Mouse (Mus musculus): ENCODE results near the gene Camsap2.

- TF ChIP-seq USF1 (IDR thresholded peaks at IDR 0.05; ENCODE audit: low read depth), result no peak
- TF ChIP-seq CTCF (IDR thresholded peaks at IDR 0.05; ENCODE audit: control insufficient read depth, insufficient read depth, insufficient read length), result no peak
- TF ChIP-seq FOSL1 (IDR thresholded peaks at IDR 0.05; ENCODE audit: insufficient read depth, low read length, poor library complexity, severe bottlenecking), result no peak
- no peak for TF ChIP-seq MYOD1 (IDR thresholded peaks at IDR 0.05; ENCODE audit: control insufficient read depth, insufficient read length, low read depth)
Measured at GRCm38 (mm10) chr1:136238495-136238894, 107.4 kb downstream of the Camsap2 start.

All from C2C12 (cell line).